Mouse (Mus musculus): Measurements from ENCODE around the gene Mpv17l. TPM values are rescaled to one million over a fixed set of nuclear protein-coding genes. Genes with fewer than 3 reads are reported as not detected.
A peak's percentile ranks its signal among the peaks of the same experiment; 100 is the strongest.
"Not testable (repeated sequence)": the region's sequence is repeated elsewhere in the genome, so short reads cannot be mapped to it uniquely, and the experiment has no call there.

The Mpv17l gene
- polyA plus RNA-seq, 1 experiment: 6.7 TPM

GRCm38 (mm10) chr16:13972051-13972450, 69.1 kb downstream of the Mpv17l start:
- no peak overlapping the region for H3K27ac ChIP-seq (replicated peaks; ENCODE audit: low read depth, low read length)
- no peak overlapping the region for H3K4me3 ChIP-seq (ENCODE audit: insufficient read depth, low read depth, low read length)
- H3K4me1 ChIP-seq (ENCODE audit: control insufficient read depth, insufficient read depth, insufficient read length, low read length): no peaks in the 10 kb centered on the region

DNA sequence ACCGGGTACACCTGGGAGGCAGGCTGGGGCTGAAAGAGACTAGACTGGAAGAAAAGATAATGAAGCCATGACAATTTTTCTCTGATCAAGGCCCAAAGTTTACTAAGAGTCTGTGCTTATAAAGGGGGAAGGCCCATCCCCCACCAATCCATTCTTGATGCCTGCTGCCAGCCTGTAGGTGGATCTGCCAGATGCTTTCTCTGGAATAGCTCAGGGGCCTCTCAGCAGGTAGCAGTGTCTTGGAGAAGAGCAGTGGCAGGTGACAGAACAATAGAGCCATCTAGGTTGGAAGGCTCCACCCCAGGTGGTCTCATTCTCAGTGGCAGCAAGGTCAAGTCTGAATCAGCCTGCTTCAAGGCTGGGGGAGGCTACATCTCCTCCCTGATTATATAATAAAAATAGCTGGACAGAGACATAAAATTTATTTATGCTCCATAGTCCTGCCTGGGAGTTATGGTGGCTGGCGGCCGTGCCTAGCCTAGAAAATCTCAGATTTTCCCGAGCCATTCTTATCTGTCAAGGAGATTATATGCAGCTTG, 73.5 kb downstream of the Mpv17l start:
- not testable (repeated sequence) for H3K4me3 ChIP-seq (ENCODE audit: insufficient read depth, low read depth, low read length); H3K27ac ChIP-seq (replicated peaks; ENCODE audit: low read depth, low read length); H3K4me1 ChIP-seq (ENCODE audit: control insufficient read depth, insufficient read depth, insufficient read length, low read length)

DNA sequence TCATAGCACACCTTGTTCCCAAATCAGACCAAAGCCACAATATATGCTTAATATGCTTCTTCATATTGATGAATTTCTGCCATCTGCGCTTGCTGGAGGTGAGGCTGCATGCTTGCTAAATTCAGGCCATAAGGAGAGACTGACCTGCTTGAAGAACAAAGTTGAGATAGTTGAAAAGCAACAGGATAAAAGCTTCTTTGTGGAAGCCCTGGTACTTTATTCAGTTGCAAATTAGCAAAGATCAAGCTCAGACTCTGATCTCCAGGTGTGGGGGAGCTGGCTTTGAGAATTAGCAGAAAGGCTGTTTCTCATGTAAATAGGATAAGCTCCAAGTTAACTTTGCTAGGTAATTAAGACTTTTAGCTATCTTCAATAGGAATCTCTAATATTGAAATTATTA, 74.1 kb downstream of the Mpv17l start:
- not testable (repeated sequence) for H3K4me3 ChIP-seq (ENCODE audit: insufficient read depth, low read depth, low read length); H3K27ac ChIP-seq (replicated peaks; ENCODE audit: low read depth, low read length)

GRCm38 (mm10) chr16:13981726-13982125, 78.8 kb downstream of the Mpv17l start:
- not testable (repeated sequence) for H3K4me3 ChIP-seq (ENCODE audit: insufficient read depth, low read depth, low read length); H3K27ac ChIP-seq (replicated peaks; ENCODE audit: low read depth, low read length); H3K4me1 ChIP-seq (ENCODE audit: control insufficient read depth, insufficient read depth, insufficient read length, low read length)

More for the DNA sequence above, 74.1 kb downstream of the Mpv17l start:
- not testable (repeated sequence) for H3K4me1 ChIP-seq (ENCODE audit: control insufficient read depth, insufficient read depth, insufficient read length, low read length)

GRCm38 (mm10) chr16:13983161-13983560, 80.2 kb downstream of the Mpv17l start:
- no peak overlapping the region for H3K4me3 ChIP-seq (ENCODE audit: insufficient read depth, low read depth, low read length)
- H3K4me1 ChIP-seq (ENCODE audit: control insufficient read depth, insufficient read depth, insufficient read length, low read length): no peaks in the 10 kb centered on the region
- no peak overlapping the region for H3K27ac ChIP-seq (replicated peaks; ENCODE audit: low read depth, low read length)

GRCm38 (mm10) chr16:13986197-13986573, 83.2 kb downstream of the Mpv17l start:
- no peak overlapping the region for H3K27ac ChIP-seq (replicated peaks; ENCODE audit: low read depth, low read length)
- no peak overlapping the region for H3K4me3 ChIP-seq (ENCODE audit: insufficient read depth, low read depth, low read length)
- no peaks in the 10 kb centered on the region for H3K4me1 ChIP-seq (ENCODE audit: control insufficient read depth, insufficient read depth, insufficient read length, low read length)

DNA sequence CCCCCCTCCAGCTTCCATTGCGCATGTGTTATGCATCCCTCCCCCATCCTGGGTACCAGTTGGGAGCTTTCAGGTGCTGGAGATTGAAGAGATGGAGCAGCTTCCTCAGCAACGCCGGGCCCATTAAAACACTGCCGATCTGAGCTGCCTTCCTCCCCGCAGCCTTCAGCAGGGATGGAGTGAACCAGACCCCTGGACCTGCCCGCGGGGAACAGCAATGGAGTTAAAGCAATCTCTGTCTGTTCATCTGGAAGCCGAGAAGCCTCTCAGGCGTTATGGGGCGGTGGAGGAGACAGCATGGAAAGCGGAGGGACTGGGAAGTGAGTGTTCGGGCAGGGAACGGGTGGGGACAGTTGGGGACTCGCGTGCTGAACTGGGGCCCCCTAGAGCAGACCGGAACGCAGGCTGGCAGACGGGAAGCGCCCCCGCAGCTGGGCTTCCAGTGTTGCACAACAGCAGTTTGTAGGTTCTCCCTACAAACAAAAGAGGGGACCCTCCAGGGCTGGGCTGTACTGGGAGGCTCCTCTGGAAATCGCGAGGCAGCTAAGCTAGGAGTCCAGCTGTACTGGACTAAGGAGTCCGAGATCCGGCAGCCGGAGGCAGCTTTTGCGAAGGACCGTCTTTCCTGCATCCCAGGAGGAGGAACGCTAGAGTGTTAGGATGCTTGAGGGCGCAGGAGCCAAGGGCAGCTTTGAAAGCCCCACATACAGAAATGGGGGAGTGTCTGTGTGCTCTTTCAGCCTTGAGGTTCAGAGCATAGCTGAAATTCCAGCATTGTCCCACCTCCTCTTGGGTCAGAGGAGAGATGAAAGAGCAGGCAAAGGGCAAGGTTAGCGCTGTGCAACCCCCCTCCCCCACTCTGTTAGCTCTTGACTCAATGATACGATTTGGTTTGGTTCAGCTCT, 83.9 kb downstream of the Mpv17l start, which contains the start of the genes 2900011O08Rik and Ifitm7:
TSS of gene 2900011O08Rik (plus strand) at position 31 of the 905 bp plus-strand sequence.
TSS of gene Ifitm7 (minus strand) at position 315 of the 905 bp plus-strand sequence.
- Histone ChIP-seq H3K27ac (replicated peaks; ENCODE audit: low read depth, low read length) (no peak within 1 kb of the TSS), H3K4me3 (ENCODE audit: insufficient read depth, low read depth, low read length) (peak within 1 kb of the TSS; percentile 9; the same call in 1 of the 2 replicates), H3K4me1 (ENCODE audit: control insufficient read depth, insufficient read depth, insufficient read length, low read length) (no peaks in the 10 kb centered on the region)

DNA sequence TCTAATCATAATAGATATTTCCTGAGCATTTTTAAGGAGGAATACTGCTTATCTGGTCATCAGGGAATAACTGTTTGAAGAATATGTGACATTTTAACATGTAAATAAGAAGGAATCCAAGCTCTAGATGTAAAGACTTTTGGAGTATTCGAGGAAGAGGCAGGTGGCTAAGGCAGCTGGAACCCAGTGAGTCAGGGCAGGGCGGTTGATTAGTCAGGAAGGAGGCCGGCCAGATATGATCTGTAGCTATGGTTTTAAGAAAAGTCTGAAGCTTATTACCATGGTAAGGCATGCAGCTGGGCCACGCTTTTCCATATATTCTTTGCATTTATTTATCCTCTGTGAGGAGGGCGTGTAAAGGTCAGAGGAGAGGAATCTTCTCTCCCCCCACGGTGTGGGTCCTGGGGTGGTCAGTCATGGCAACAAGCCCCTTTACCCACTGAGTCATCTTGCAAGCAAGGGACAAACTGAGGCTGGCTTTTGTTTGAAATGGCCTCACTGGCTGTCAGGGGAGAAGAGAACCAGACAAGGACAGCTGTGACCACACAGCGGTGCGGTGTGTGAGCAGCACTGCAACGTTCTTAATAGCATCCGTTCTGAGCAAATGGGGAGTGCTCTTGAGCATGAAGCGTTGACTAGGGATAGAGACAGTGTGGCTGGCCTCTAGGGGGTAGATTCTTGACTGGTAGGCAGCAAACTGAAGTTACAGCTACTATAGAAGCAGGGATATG, 89.7 kb downstream of the Mpv17l start:
- H3K4me3 ChIP-seq (ENCODE audit: insufficient read depth, low read depth, low read length): no peak overlapping the region
- no peaks in the 10 kb centered on the region for H3K4me1 ChIP-seq (ENCODE audit: control insufficient read depth, insufficient read depth, insufficient read length, low read length)
- H3K27ac ChIP-seq (replicated peaks; ENCODE audit: low read depth, low read length): no peak overlapping the region

DNA sequence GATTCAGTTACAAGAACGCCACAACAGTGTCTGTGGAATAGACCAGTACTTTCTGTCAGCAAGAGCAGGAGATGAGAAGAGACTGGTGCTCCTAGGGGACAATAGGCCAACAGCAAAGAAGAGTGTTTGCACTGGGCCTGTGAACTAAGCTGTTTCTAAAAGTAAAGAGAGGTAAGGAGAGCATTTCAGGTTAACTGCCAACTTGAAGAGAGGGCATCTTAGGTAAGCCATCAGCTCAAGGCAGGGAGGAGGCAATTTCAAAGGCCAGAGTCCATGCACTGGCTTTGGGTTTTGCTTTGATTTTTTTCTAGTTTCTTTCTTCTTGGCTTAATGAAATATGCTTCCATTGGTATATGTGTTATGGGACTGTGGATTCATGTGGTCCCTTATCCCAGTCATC, 91.1 kb downstream of the Mpv17l start:
- Histone ChIP-seq H3K4me1 (ENCODE audit: control insufficient read depth, insufficient read depth, insufficient read length, low read length) (no peaks in the 10 kb centered on the region), H3K4me3 (ENCODE audit: insufficient read depth, low read depth, low read length) (no peak overlapping the region), H3K27ac (replicated peaks; ENCODE audit: low read depth, low read length) (no peak overlapping the region)

DNA sequence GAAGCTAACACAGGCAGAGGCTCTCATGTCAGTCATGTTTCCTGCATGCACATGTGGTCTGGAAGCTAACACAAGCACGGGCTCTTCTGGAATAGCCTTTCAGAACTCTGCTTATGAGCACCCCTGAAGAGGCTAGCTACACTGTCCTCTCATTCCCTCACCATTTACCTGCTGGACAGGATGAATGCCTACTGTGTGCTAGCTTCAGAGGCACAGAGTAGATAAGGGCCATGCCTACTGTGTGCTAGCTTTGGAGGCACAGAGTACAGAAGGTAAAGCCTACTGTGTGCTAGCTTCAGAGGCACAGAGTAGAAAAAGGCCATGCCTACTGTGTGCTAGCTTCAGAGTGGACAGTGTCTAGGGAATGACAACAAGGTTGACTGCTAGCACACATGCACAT, 91.5 kb downstream of the Mpv17l start:
- H3K27ac ChIP-seq (replicated peaks; ENCODE audit: low read depth, low read length): no peak overlapping the region
- H3K4me3 ChIP-seq (ENCODE audit: insufficient read depth, low read depth, low read length): no peak overlapping the region
- H3K4me1 ChIP-seq (ENCODE audit: control insufficient read depth, insufficient read depth, insufficient read length, low read length): no peaks in the 10 kb centered on the region

Other genes starting within 250 kb of the Mpv17l start
- gene Parn, start 235.0 kb upstream of the Mpv17l start, polyA plus RNA-seq (2012; ENCODE audit: insufficient read depth, insufficient read length, missing spikeins): 16.9 and 18.7 TPM in 2 replicates
- gene Bfar, start 231.3 kb upstream of the Mpv17l start, polyA plus RNA-seq (2012; ENCODE audit: insufficient read depth, insufficient read length, missing spikeins): 33.6 and 44.6 TPM in 2 replicates
- gene 3110001I22Rik, start 231.2 kb upstream of the Mpv17l start, polyA plus RNA-seq (2012; ENCODE audit: insufficient read depth, insufficient read length, missing spikeins): 4.4 and 4.5 TPM in 2 replicates
- not detected in 2 replicates for gene Pla2g10, start 172.2 kb upstream of the Mpv17l start, polyA plus RNA-seq (2012; ENCODE audit: insufficient read depth, insufficient read length, missing spikeins)
- gene Rrn3, start 122.5 kb upstream of the Mpv17l start, polyA plus RNA-seq (2012; ENCODE audit: insufficient read depth, insufficient read length, missing spikeins): 18.9 and 21.4 TPM in 2 replicates
- gene Ntan1, start 84.3 kb upstream of the Mpv17l start, polyA plus RNA-seq (2012; ENCODE audit: insufficient read depth, insufficient read length, missing spikeins): 105 and 155 TPM in 2 replicates
- gene Pdxdc1, start within 50 bp of the Mpv17l start, polyA plus RNA-seq (2012; ENCODE audit: insufficient read depth, insufficient read length, missing spikeins): 96.7 and 119 TPM in 2 replicates
- gene 2900011O08Rik, start 83.4 kb downstream of the Mpv17l start, polyA plus RNA-seq (2012; ENCODE audit: insufficient read depth, insufficient read length, missing spikeins): not detected in 2 replicates
- not detected in 2 replicates for gene Ifitm7, start 83.7 kb downstream of the Mpv17l start, polyA plus RNA-seq (2012; ENCODE audit: insufficient read depth, insufficient read length, missing spikeins)